Mouse (Mus musculus) small intestine, adult 2 months (tissue): ENCODE results near the gene Rbp7.

Experiments
- CTCF ChIP-seq: fragments of 200-500 bp; IDR thresholded peaks from 2 replicates; pipeline ENCODE4 v1.5.1; 2012; ENCODE audit warnings: low read depth, mild to moderate bottlenecking, control low read depth, inconsistent platforms, low read length, moderate library complexity, mixed read lengths; ENCODE audit not compliant: insufficient replicate concordance, insufficient read length; ENCODE audit errors: extremely low read depth
- POLR2A ChIP-seq: fragments of 200-500 bp; IDR thresholded peaks from 2 replicates; pipeline ENCODE4 v1.6.1; 2012; ENCODE audit warnings: low read depth, mild to moderate bottlenecking, control low read depth, inconsistent platforms, low read length, moderate library complexity

- TF ChIP-seq CTCF (no peak), POLR2A (no peak)
Measured at GRCm38 (mm10) chr4:149424755-149425154, 30.0 kb downstream of the Rbp7 start.
